Mouse (Mus musculus) A20 (cell line): ENCODE data around the gene Gm28308.

ENCODE experiments used
- DNase-seq: peaks from one replicate; pipeline ENCODE4 v3.0.0-alpha.2; 2011; ENCODE audit warnings: low read depth, low spot score

Gene Gm28308

DNA sequence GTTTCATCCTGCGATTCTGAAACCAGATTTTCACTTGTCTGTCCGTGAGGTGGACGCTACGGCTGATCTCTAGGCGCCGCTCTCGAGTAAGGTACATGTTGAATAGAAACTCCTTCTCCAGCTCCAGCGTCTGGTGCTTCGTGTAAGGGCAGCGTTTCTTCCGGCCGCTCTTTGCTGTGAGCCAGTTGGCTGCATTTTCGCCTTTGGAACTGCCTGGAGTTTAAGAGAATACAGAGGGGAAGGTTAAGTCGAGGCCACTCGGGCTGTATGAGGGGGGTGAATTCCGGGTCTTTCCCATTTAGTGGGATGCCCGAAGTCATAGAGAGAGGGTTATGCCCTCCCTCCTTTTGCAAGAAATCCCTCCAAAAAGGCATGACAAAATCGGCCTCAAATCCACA, 19.4 kb upstream of the Gm28308 start:
- no peak for DNase-seq

- DNase-seq, result no peak
Observed at GRCm38 (mm10) chr6:52231885-52232567, 18.9 kb upstream of the Gm28308 start.

DNA sequence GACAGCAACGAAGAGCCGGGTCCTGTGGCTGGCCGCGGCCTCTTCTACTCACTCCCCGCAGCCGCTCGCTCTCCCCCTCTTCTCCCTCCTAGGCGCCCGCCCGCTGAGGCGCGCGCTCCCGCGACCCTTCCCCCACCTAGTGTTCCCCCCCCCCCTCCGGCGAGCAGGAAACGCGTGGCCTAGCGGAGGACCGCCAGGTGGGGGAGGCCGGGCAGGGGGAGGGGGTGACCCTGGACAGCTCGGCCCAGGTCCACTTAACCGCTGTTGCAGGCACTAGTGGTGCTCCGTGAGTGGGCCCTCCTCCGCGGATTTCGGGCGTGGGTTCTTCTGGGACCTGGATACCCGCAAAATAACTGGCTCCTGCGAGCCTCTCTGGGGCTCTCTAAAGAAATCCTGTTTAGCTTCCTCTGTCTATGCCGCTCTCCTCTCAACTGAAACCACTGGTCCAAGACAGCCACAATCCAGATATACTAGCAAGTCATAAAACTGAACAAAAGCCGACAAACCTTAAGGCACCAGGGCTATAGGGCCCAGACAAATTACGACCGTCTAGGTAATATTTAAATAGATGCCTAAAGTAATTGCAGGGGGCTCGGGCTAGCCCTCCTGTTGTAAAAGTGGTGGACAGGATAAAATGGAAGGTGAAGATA, 17.5 kb upstream of the Gm28308 start, which contains the start of gene Hoxa9:
Gene Hoxa9, minus strand, starts transcription at position 574 of the 650 bp plus-strand sequence.
- DNase-seq, result no peak

GRCm38 (mm10) chr6:52229558-52230416, 16.6 kb upstream of the Gm28308 start:
- DNase-seq, result no peak

GRCm38 (mm10) chr6:52228475-52229465, 15.6 kb upstream of the Gm28308 start:
- no peak for DNase-seq

GRCm38 (mm10) chr6:52227470-52228222, 14.5 kb upstream of the Gm28308 start:
- DNase-seq, result no peak

GRCm38 (mm10) chr6:52226569-52227257, 13.6 kb upstream of the Gm28308 start:
- no peak for DNase-seq

DNA sequence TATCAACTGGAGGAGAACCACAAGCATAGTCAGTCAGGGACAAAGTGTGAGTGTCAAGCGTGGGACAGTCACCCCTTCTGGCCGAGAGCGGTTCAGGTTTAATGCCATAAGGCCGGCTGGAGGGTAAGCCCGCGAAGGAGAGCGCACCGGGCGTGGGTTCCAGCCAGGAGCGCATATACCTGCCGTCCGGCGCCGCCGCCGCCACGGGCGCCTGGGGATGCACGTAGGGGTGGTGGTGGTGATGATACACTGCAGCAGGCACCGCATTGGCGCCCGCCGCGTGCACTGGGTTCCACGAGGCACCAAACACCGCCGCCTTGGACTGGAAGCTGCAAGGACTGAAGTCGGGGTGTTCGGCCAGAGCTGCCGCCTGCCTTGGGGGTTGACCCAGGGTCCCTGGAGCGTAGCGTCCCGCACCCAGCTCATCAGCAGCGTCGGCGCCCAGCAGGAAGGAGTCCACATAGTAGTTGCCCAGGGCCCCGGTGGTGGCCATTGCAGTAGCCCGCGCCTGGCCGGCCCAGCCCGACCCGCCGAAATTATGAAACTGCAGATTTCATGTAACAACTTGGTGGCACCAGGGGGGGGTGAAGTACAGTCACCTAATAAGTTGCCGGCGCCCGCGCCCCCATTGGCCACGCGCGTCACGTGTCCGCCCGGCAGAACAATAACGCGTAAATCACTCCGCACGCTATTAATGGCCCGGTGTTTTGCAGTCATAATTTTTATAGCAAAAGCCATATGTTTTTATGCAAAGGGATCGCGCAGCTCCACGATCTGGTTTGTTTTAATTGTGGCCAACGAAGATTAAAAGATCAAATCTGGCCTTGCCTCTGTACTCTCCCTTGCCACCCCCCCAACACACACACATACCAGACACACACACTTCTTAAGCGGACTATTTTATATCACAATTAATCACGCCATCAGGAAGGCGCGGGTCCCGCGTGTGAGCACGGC, 12.8 kb upstream of the Gm28308 start:
- DNase-seq, result peak; percentile 97

GRCm38 (mm10) chr6:52224895-52225611, 11.9 kb upstream of the Gm28308 start:
- DNase-seq, result peak; percentile 62

DNA sequence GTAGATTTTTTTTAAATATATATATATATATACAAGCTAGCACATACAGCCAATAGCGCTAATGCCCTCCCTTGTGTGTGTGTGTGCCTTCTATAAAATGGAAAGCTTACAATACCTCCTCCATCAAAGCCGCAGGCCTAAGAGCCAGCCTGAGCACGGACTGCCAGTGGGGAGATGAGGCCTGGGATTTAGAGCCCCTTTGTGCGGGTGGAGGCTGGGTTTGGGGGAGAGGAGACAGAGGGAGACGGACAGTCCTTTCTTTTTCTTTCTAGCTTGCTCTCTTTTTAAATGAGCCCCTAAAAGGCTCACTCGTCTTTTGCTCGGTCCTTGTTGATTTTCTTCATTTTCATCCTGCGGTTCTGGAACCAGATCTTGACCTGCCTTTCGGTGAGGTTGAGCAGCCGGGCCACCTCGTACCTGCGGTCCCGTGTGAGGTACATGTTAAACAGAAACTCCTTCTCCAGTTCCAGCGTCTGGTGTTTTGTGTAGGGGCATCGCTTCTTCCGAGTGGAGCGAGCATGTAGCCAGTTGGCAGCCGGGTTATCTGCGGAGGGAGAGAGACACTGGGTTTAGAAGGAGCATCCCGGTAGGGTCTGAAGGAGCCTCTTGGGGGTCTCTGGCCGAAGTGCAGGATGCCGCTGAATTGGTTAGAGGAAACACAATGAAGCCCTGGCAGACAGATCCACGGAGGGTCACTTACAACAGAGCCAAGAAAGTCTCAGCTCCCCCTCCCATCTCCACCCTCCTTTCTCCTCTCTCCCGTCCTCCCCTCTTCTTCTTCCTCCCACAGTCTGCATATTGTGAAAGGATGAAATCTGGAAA, 11.0 kb upstream of the Gm28308 start:
- DNase-seq, result no peak

DNA sequence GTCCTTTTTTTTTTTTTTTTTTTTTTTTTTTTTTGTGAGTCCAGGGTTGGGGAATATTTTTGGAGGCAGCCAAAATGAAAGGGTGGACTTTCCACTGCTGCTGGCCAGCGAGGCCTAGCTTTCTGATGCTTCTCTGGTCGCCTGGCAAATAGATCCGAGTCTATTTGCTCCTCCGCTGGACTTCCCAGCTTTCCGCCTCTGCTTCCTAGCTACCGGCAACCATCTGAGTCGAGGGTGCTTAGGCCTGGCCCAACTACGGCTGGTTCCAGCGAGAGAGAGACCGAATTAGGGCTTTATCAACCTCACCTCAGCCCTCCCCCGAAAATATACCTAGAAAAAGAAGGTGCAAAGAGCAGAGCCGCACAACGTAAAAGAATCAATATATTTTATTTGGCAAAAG, 9.6 kb upstream of the Gm28308 start:
- no peak for DNase-seq

- no peak for DNase-seq
Observed at GRCm38 (mm10) chr6:52221993-52222685, 9.0 kb upstream of the Gm28308 start.

DNA sequence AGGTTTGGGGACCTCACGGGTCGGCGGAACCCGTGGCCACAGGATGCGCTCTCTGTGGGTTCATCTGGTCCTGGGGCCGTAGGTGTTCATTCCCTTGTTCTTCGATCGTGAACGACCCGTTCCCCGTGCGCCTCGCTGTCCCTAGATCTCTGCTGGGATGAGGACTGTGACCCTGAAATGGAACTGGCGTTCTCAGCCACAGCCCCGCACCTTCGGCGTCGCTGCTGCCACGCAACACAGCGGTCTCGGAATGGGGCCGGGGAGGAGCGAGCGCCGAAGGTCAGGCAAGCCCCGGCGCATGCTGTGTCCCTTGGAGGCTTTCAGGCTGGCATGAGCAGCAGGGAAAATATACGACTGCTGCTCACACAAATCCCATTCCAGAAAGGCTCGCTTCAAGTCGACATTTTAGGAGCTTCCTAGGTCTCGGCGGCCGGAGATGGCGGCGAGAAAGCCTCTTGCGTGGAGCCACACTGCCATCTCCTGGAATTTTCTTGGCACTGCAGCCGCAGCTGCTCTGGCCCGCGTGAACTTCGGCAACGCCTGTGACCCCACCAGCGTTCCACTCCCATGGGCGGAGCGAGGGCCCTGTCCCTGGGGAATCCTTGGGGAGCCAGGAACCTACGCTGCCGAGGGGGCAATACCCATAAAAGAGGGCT, 8.3 kb upstream of the Gm28308 start, which contains the start of gene Hoxa7:
Gene Hoxa7, minus strand, starts transcription at position 518 of the 656 bp plus-strand sequence.
- DNase-seq, result peak; percentile 92

- no peak for DNase-seq
Observed at GRCm38 (mm10) chr6:52220865-52221310, 7.7 kb upstream of the Gm28308 start.

GRCm38 (mm10) chr6:52220003-52220864, 7.1 kb upstream of the Gm28308 start:
- DNase-seq, result no peak
